Mouse (Mus musculus) brain, embryonic 14.5 days (tissue): ENCODE measurements around the gene Nr3c2.

Source experiments
- CTCF ChIP-seq: fragments of 200-500 bp; IDR thresholded peaks from 2 replicates; pipeline ENCODE4 v1.5.1; 2012; ENCODE audit warnings: inconsistent platforms, mild to moderate bottlenecking, moderate library complexity, borderline replicate concordance; ENCODE audit not compliant: insufficient read depth, insufficient read length; ENCODE audit errors: extremely low read depth
- POLR2A ChIP-seq: fragments of 200-500 bp; IDR thresholded peaks from 2 replicates; pipeline ENCODE4 v1.6.1; 2012; ENCODE audit warnings: mild to moderate bottlenecking, inconsistent platforms, borderline replicate concordance; ENCODE audit not compliant: poor library complexity, insufficient read depth, insufficient read length, severe bottlenecking; ENCODE audit errors: extremely low read depth

GRCm38 (mm10) chr8:77114769-77115168, 215.5 kb downstream of the Nr3c2 start:
- TF ChIP-seq CTCF (no peak), POLR2A (no peak)
